Mouse (Mus musculus) thymus, adult 2 months (tissue): ENCODE results near the gene Scamp3. TPM values are rescaled to one million over a fixed set of nuclear protein-coding genes. Genes with fewer than 3 reads are reported as not detected.
A peak's percentile ranks its signal among the peaks of the same experiment; 100 is the strongest.

ENCODE experiments used
- DNase-seq: peaks from one replicate; pipeline ENCODE4 v3.0.0; 2021
- H3K27ac ChIP-seq: fragments of 200-500 bp; 2 replicates; pipeline ENCODE4 v1.5.1; 2012; ENCODE audit warnings: low read length, control low read depth; ENCODE audit not compliant: control insufficient read depth, insufficient read depth
- H3K27me3 ChIP-seq: fragments of 200-500 bp; 2 replicates; pipeline ENCODE4 v1.6.1; 2012; ENCODE audit warnings: mild to moderate bottlenecking, low read length, moderate library complexity, mixed read lengths; ENCODE audit not compliant: control insufficient read depth, insufficient read depth
- H3K36me3 ChIP-seq: fragments of 200-500 bp; 2 replicates; pipeline ENCODE4 v1.6.1; 2012; ENCODE audit warnings: mild to moderate bottlenecking, low read length, moderate library complexity; ENCODE audit not compliant: control insufficient read depth, insufficient read depth
- H3K4me1 ChIP-seq: fragments of 200-500 bp; replicated peaks from 2 replicates; pipeline ENCODE4 v1.6.1; 2012; ENCODE audit warnings: low read length; ENCODE audit not compliant: control insufficient read depth, insufficient read depth
- H3K4me3 ChIP-seq: fragments of 200-500 bp; 2 replicates; pipeline ENCODE4 v1.5.1; 2012; ENCODE audit warnings: mild to moderate bottlenecking, low read length, control low read depth, moderate library complexity; ENCODE audit not compliant: control insufficient read depth, insufficient read depth
- CTCF ChIP-seq: fragments of 200-500 bp; IDR thresholded peaks from 2 replicates; pipeline ENCODE4 v1.5.1; 2012; ENCODE audit warnings: mild to moderate bottlenecking, control low read depth, low read length, moderate library complexity, borderline replicate concordance; ENCODE audit not compliant: control insufficient read depth, poor library complexity, insufficient read depth; ENCODE audit errors: extremely low read depth
- POLR2A ChIP-seq: fragments of 200-500 bp; IDR thresholded peaks from 2 replicates; pipeline ENCODE4 v1.6.1; 2012; ENCODE audit warnings: mild to moderate bottlenecking, low read length, control low read depth, moderate library complexity; ENCODE audit not compliant: control insufficient read depth, poor library complexity, insufficient read depth; ENCODE audit errors: extremely low read depth
- WGBS: fragments of 180-500 bp; shearing (Covaris S2); methylation state at CpG from one replicate; pipeline ENCODE4 v1.1.7; 2018; 5-methylcytosine and 5-hydroxymethylcytosine counted together
- polyA plus RNA-seq: library from polyadenylated mRNA; depleted of rRNA; stranded (reverse); fragments of >200 nt; gene quantifications from 2 replicates; pipeline ENCODE4 v1.2.3, GENCODE M21; 2012; rRNA removed

Gene Scamp3
- 240 and 251 TPM in 2 replicates for polyA plus RNA-seq

GRCm38 (mm10) chr3:89177242-89178106 is at the start of gene Scamp3:
Gene Scamp3 (plus strand): TSS chr3:89177473.
- H3K27me3 ChIP-seq, result no peaks in the 10 kb centered on the region
- H3K4me1 ChIP-seq, result peaks cover 19% of the 10 kb centered on the region
- DNase-seq, result peak; percentile 73
- under 1% methylated on average over 43 of the region's 43 CpGs for WGBS
- H3K36me3 ChIP-seq, result peaks cover 38% of the 10 kb centered on the region
- no peak for TF ChIP-seq CTCF
- peak; percentile 80 for TF ChIP-seq POLR2A
- peak within 1 kb of the TSS; percentile 96 for H3K4me3 ChIP-seq
- H3K27ac ChIP-seq, result peak within 1 kb of the TSS; percentile 23

GRCm38 (mm10) chr3:89129908-89130307 is 47.4 kb upstream of the Scamp3 start:
- Histone ChIP-seq H3K4me3 (no peak overlapping the region), H3K27ac (no peak overlapping the region), H3K27me3 (no peaks in the 10 kb centered on the region; the same call in 1 of the 2 replicates), H3K36me3 (no peaks in the 10 kb centered on the region), H3K4me1 (0 out of 2 replicates have a peak, but pooled peaks cover 5% of the 10 kb centered on the region)
- no peak for DNase-seq
- WGBS, result 93% methylated on average over 3 of the region's 3 CpGs
- no peak for TF ChIP-seq CTCF
- no peak for TF ChIP-seq POLR2A

DNA sequence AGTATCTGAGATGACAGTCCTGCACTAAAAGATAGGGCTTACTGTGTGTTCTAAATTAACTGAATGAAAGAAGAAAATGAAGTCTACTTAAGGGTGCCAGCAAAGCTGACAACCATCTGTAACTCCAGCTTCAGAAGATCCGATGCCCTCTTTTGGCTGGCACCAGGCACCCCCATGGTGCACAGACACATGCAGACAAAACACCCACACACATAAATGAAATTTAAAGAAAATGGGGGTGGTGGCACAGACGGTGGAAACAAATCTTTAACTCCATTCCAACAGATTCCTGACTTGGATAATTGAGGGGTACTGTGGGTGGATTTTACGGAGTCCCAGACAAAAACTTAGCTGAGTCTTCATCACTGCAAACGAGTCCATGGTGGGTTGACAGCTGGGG is 45.5 kb upstream of the Scamp3 start:
- TF ChIP-seq CTCF (no peak), POLR2A (no peak)
- Histone ChIP-seq H3K4me3 (no peak overlapping the region), H3K4me1 (0 out of 2 replicates have a peak, but pooled peaks cover 5% of the 10 kb centered on the region), H3K27me3 (no peaks in the 10 kb centered on the region; the same call in 1 of the 2 replicates), H3K36me3 (no peaks in the 10 kb centered on the region), H3K27ac (no peak overlapping the region)
- WGBS, result 74% methylated on average over 4 of the region's 4 CpGs
- DNase-seq, result no peak

GRCm38 (mm10) chr3:89132285-89133062 is 44.8 kb upstream of the Scamp3 start:
- WGBS, result 23% methylated on average over 30 of the region's 30 CpGs
- Histone ChIP-seq H3K27me3 (no peaks in the 10 kb centered on the region; the same call in 1 of the 2 replicates), H3K4me3 (no peak overlapping the region), H3K4me1 (0 out of 2 replicates have a peak, but pooled peaks cover 5% of the 10 kb centered on the region), H3K27ac (no peak overlapping the region), H3K36me3 (no peaks in the 10 kb centered on the region)
- TF ChIP-seq CTCF, result no peak
- TF ChIP-seq POLR2A, result no peak
- DNase-seq, result no peak

GRCm38 (mm10) chr3:89133063-89133450 is 44.2 kb upstream of the Scamp3 start:
- TF ChIP-seq CTCF (no peak), POLR2A (no peak)
- no peak for DNase-seq
- no peak overlapping the region for H3K27ac ChIP-seq
- WGBS, result 91% methylated on average over 7 of the region's 7 CpGs
- H3K4me3 ChIP-seq, result no peak overlapping the region
- H3K36me3 ChIP-seq, result no peaks in the 10 kb centered on the region
- 0 out of 2 replicates have a peak, but pooled peaks cover 5% of the 10 kb centered on the region for H3K4me1 ChIP-seq
- H3K27me3 ChIP-seq, result no peaks in the 10 kb centered on the region; the same call in 1 of the 2 replicates

- H3K27me3 ChIP-seq, result no peaks in the 10 kb centered on the region; the same call in 1 of the 2 replicates
- no peaks in the 10 kb centered on the region for H3K36me3 ChIP-seq
- no peak overlapping the region for H3K27ac ChIP-seq
- H3K4me3 ChIP-seq, result no peak overlapping the region
- H3K4me1 ChIP-seq, result 0 out of 2 replicates have a peak, but pooled peaks cover 5% of the 10 kb centered on the region
- WGBS, result 86% methylated on average over 1 of the region's 1 CpGs
- no peak for DNase-seq
- no peak for TF ChIP-seq POLR2A
- no peak for TF ChIP-seq CTCF
Observed at GRCm38 (mm10) chr3:89133752-89134151, 43.5 kb upstream of the Scamp3 start.
